Mouse (Mus musculus): ENCODE data around the gene Map3k14. TPM values are rescaled to one million over a fixed set of nuclear protein-coding genes. Genes with fewer than 3 reads are reported as not detected.
"Not testable (repeated sequence)": the region's sequence is repeated elsewhere in the genome, so short reads cannot be mapped to it uniquely, and the experiment has no call there.

Gene Map3k14
- polyA plus RNA-seq, 1 experiment from 2014 or later = 1.6 TPM

DNA sequence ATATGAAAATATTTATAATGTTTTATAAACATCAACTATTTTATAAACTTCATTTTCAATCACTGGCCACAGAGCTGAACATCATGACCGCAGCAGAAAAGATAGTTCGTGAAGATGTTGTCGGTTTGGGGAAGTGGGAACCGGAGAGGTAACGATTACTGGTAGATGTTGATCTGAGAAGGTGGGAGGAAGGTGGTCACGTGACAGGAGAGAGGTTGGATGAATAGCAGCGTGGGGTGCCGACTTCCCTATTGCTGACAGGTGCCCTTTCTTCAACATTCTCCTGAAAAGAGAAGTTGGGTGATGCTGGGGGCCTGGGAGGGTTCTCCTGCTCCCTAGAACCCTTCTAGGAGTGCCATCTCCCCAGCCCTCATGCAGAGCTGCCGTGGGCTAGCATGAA lies 37.3 kb upstream of the Map3k14 start:
- Histone ChIP-seq H3K9ac (ENCODE audit: low read depth, low read length) (no peak overlapping the region), H3K4me2 (no peak overlapping the region), H3K27me3 (replicated peaks; ENCODE audit: control insufficient read depth, insufficient read depth, low read length) (no peaks in the 10 kb centered on the region), H3K4me3 (ENCODE audit: low read depth, low read length) (no peak overlapping the region), H3K27ac (ENCODE audit: low read depth, low read length) (no peak overlapping the region), H3K36me3 (ENCODE audit: control insufficient read depth, insufficient read depth, low read length) (no peaks in the 10 kb centered on the region), H3K4me1 (replicated peaks; ENCODE audit: control insufficient read depth, insufficient read depth, low read length) (no peaks in the 10 kb centered on the region; the same call in 1 of the 2 replicates), H3K9me3 (ENCODE audit: control insufficient read depth, low read length) (no peaks in the 10 kb centered on the region)
- 62% methylated on average over 9 of the region's 9 CpGs for WGBS
- DNase-seq (ENCODE audit: low spot score) (no peak), ATAC-seq (replicated peaks; ENCODE audit: low FRiP score) (no peak)

DNA sequence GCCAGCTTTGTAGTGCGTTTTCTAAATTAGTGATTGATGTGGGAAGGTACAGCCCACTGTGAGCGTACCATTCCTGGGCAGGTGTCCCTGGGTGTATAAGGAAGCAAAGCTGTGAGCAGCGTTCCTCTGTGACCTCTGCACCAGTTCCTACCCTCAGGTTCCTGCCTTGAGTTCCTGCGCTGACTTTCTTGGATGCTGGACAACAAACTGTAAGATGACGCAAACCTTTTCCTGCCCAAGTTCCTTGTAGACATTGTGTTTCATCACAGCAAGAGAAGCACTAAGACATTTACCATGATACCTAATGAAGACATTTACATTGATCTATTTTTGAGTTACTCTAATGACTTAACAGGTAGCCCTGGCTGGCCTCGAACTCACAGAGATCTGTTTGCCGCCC lies 27.5 kb upstream of the Map3k14 start:
- 83% methylated on average over 7 of the region's 7 CpGs for WGBS
- DNase-seq (ENCODE audit: low spot score) (no peak), ATAC-seq (replicated peaks; ENCODE audit: low FRiP score) (no peak)

DNA sequence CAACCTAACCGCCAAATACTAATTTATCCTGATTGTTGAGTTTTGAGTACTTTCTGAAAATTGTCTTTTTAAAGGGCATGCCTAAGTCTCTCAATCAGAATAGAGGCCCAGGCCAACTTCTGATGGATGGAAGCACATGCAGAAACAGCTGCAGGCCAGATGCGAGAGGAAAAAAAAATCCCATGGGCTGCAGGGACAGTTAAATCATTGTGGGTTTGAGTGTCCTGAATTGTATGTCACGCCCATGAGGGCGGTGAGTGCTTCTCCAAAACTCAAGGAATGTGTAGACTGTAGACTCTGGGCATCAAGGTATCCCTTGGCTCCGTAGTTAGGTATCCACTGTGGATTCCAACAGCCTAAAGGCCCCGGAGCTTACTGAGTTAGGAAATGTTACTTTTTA lies 26.8 kb upstream of the Map3k14 start:
- DNase-seq (ENCODE audit: low spot score) (no peak), ATAC-seq (replicated peaks; ENCODE audit: low FRiP score) (no peak)
- Histone ChIP-seq H3K4me2 (no peak overlapping the region), H3K4me1 (replicated peaks; ENCODE audit: control insufficient read depth, insufficient read depth, low read length) (no peaks in the 10 kb centered on the region), H3K9ac (ENCODE audit: low read depth, low read length) (no peak overlapping the region), H3K4me3 (ENCODE audit: low read depth, low read length) (no peak overlapping the region), H3K9me3 (ENCODE audit: control insufficient read depth, low read length) (no peaks in the 10 kb centered on the region), H3K36me3 (ENCODE audit: control insufficient read depth, insufficient read depth, low read length) (no peaks in the 10 kb centered on the region), H3K27ac (ENCODE audit: low read depth, low read length) (no peak overlapping the region), H3K27me3 (replicated peaks; ENCODE audit: control insufficient read depth, insufficient read depth, low read length) (no peaks in the 10 kb centered on the region)
- WGBS = 85% methylated on average over 6 of the region's 6 CpGs

More for the DNA sequence above, 27.5 kb upstream of the Map3k14 start:
- Histone ChIP-seq H3K36me3 (ENCODE audit: control insufficient read depth, insufficient read depth, low read length) (no peaks in the 10 kb centered on the region), H3K4me3 (ENCODE audit: low read depth, low read length) (no peak overlapping the region), H3K27me3 (replicated peaks; ENCODE audit: control insufficient read depth, insufficient read depth, low read length) (no peaks in the 10 kb centered on the region), H3K4me1 (replicated peaks; ENCODE audit: control insufficient read depth, insufficient read depth, low read length) (no peaks in the 10 kb centered on the region), H3K4me2 (no peak overlapping the region), H3K9me3 (ENCODE audit: control insufficient read depth, low read length) (no peaks in the 10 kb centered on the region), H3K9ac (ENCODE audit: low read depth, low read length) (no peak overlapping the region), H3K27ac (ENCODE audit: low read depth, low read length) (no peak overlapping the region)

DNA sequence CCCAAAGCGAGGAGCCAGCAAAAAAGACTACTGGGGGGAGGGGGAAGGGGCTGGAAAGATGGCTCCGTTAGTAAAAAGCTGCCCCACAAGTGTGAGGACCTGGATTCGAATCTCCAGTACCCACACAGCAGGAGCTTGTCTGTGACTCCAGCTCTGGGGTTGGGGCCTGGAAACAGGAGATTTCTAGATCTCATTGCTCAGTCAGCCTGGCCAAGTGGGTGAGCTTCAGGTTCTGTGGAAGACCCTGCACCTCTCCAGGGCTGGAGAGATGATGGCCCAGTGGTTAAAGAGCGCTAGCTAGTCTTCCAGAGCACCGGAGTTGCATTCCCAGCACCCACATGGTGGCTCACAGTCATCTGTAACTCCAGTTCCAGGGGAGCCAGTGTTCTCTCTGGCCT lies 25.6 kb upstream of the Map3k14 start:
- Histone ChIP-seq H3K27ac (ENCODE audit: low read depth, low read length) (no peak overlapping the region), H3K9ac (ENCODE audit: low read depth, low read length) (no peak overlapping the region), H3K36me3 (ENCODE audit: control insufficient read depth, insufficient read depth, low read length) (no peaks in the 10 kb centered on the region), H3K4me3 (ENCODE audit: low read depth, low read length) (no peak overlapping the region), H3K27me3 (replicated peaks; ENCODE audit: control insufficient read depth, insufficient read depth, low read length) (no peaks in the 10 kb centered on the region), H3K4me2 (no peak overlapping the region), H3K4me1 (replicated peaks; ENCODE audit: control insufficient read depth, insufficient read depth, low read length) (no peaks in the 10 kb centered on the region), H3K9me3 (ENCODE audit: control insufficient read depth, low read length) (no peaks in the 10 kb centered on the region)
- WGBS = 79% methylated on average over 5 of the region's 5 CpGs
- ATAC-seq (replicated peaks; ENCODE audit: low FRiP score) (no peak), DNase-seq (ENCODE audit: low spot score) (no peak)

DNA sequence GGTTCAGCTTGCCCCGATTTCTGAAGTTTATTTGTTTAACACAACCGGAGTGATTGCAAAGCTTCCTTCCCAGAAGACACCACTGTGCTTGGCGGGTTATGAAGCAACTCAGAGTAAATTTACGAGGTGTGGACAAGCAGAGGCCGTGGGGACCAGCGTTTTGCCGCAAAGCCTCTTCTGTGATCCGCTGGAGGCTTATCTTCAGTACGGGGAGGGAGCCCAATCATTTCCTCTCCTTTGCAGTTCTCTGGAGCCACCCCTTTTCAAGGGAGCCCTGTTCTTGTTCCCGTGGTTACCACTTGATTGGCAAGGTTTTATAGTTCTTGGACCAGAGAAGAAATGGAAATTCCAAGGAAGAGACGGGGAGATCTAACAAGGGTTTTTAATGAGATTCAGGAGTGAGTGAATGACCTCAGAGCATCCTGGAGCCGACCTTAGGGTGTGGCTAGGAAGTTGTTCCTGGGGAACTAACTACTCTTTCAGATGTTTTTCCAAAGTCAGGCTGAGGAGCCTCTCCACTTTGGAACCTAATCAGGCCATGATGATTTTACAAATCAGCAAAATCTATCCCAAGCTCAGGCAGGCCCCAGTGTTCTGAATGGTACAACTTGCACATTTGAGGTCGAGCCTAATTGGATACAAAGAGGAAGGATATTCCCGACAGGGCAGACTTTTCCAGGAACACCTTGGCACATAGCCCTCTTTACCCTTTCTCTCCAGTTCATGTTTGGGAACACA lies 25.0 kb upstream of the Map3k14 start:
- no peak for DNase-seq (ENCODE audit: low spot score)
- Histone ChIP-seq H3K9ac (ENCODE audit: low read depth, low read length) (no peak overlapping the region), H3K9me3 (ENCODE audit: control insufficient read depth, low read length) (no peaks in the 10 kb centered on the region), H3K4me3 (ENCODE audit: low read depth, low read length) (no peak overlapping the region), H3K36me3 (ENCODE audit: control insufficient read depth, insufficient read depth, low read length) (no peaks in the 10 kb centered on the region), H3K4me2 (no peak overlapping the region), H3K4me1 (replicated peaks; ENCODE audit: control insufficient read depth, insufficient read depth, low read length) (no peaks in the 10 kb centered on the region), H3K27ac (ENCODE audit: low read depth, low read length) (no peak overlapping the region), H3K27me3 (replicated peaks; ENCODE audit: control insufficient read depth, insufficient read depth, low read length) (no peaks in the 10 kb centered on the region)
- ATAC-seq (replicated peaks; ENCODE audit: low FRiP score) = no peak
- WGBS = 20% methylated on average over 14 of the region's 14 CpGs

DNA sequence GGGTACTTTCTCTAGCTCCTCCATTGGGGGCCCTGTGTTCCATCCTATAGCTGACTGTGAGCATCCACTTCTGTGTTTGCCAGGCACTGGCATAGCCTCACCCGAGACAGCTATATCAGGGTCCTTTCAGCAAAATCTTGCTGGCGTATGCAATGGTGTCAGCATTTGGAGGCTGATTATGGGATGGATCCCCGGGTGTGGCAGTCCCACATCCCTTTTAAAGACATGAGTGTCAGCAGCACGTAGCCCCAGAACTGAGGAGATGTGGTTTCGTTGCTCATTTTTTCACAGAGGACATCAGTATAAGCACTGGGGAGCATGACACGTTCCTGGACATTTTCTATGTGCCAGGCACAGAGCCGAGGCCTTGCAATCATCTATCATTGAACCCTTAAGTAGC lies 23.6 kb upstream of the Map3k14 start:
- not testable (repeated sequence) for H3K4me3 ChIP-seq (ENCODE audit: low read depth, low read length); H3K4me2 ChIP-seq; H3K4me1 ChIP-seq (replicated peaks; ENCODE audit: control insufficient read depth, insufficient read depth, low read length); H3K36me3 ChIP-seq (ENCODE audit: control insufficient read depth, insufficient read depth, low read length); ATAC-seq (replicated peaks; ENCODE audit: low FRiP score); H3K9me3 ChIP-seq (ENCODE audit: control insufficient read depth, low read length); H3K27me3 ChIP-seq (replicated peaks; ENCODE audit: control insufficient read depth, insufficient read depth, low read length); DNase-seq (ENCODE audit: low spot score); H3K9ac ChIP-seq (ENCODE audit: low read depth, low read length); H3K27ac ChIP-seq (ENCODE audit: low read depth, low read length)
- WGBS = 77% methylated on average over 7 of the region's 7 CpGs

DNA sequence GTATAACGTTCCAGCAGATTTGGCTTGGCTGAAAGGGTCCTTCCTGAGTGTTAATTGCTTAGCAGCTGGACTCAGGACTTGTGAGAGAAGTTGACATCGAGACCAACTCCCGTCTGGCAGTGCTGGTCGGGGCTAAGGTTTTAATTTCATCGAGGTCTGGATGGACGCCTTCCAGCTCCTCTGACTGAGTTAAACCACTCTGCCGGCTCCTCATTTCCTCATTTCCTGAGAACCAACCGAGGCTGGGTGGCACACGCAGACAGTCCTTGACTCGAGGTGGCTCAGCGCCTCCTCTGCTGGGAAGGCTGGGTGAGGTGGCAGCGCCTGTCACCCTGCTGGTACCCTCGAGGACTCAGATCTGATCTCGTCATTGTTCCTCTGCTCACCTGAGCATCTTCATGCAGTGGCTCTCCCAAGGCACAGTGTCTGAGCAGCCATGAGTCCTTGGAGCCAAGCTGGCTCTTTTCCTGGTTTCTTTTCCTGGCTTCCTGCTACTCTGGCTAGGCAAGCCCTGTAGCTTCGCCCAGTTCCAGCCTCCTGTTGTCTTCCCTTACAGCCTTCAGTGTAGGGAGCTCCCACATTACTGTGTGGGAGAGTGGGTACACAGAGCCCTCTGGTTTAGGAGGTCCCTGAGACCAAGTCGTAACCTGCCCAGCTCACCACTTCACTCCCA lies 21.2 kb upstream of the Map3k14 start:
- H3K4me2 ChIP-seq = no peak overlapping the region
- 59% methylated on average over 16 of the region's 16 CpGs for WGBS

DNA sequence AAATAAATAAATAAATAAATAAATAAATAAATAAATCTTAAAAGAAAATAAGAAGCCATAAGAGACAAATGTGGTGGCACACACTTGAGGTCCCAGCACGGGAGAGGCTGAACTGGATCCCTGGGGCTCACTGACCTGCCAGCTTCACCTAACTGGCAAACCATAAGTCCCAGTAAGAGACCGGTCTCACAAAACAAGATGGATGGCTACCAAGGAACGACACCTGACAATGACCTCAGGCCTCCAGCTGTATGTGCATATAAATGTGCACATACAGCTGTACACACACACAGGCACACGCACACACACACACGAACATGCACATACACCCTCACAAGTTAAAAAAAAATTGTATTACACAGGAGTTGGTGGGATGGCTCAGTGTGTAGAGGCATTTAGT lies 19.6 kb upstream of the Map3k14 start:
- Histone ChIP-seq H3K36me3 (ENCODE audit: control insufficient read depth, insufficient read depth, low read length) (no peaks in the 10 kb centered on the region), H3K27me3 (replicated peaks; ENCODE audit: control insufficient read depth, insufficient read depth, low read length) (no peaks in the 10 kb centered on the region; the same call in 1 of the 2 replicates), H3K4me3 (ENCODE audit: low read depth, low read length) (no peak overlapping the region), H3K9ac (ENCODE audit: low read depth, low read length) (no peak overlapping the region), H3K4me2 (no peak overlapping the region), H3K4me1 (replicated peaks; ENCODE audit: control insufficient read depth, insufficient read depth, low read length) (no peaks in the 10 kb centered on the region), H3K27ac (ENCODE audit: low read depth, low read length) (no peak overlapping the region), H3K9me3 (ENCODE audit: control insufficient read depth, low read length) (no peaks in the 10 kb centered on the region)
- DNase-seq (ENCODE audit: low spot score) = no peak
- WGBS = 93% methylated on average over 5 of the region's 5 CpGs
- ATAC-seq (replicated peaks; ENCODE audit: low FRiP score) = no peak

More for the DNA sequence above, 21.2 kb upstream of the Map3k14 start:
- ATAC-seq (replicated peaks; ENCODE audit: low FRiP score) = no peak
- DNase-seq (ENCODE audit: low spot score) = no peak
- Histone ChIP-seq H3K9ac (ENCODE audit: low read depth, low read length) (no peak overlapping the region), H3K9me3 (ENCODE audit: control insufficient read depth, low read length) (no peaks in the 10 kb centered on the region), H3K27me3 (replicated peaks; ENCODE audit: control insufficient read depth, insufficient read depth, low read length) (no peaks in the 10 kb centered on the region), H3K27ac (ENCODE audit: low read depth, low read length) (no peak overlapping the region), H3K4me1 (replicated peaks; ENCODE audit: control insufficient read depth, insufficient read depth, low read length) (no peaks in the 10 kb centered on the region), H3K4me3 (ENCODE audit: low read depth, low read length) (no peak overlapping the region), H3K36me3 (ENCODE audit: control insufficient read depth, insufficient read depth, low read length) (no peaks in the 10 kb centered on the region)

DNA sequence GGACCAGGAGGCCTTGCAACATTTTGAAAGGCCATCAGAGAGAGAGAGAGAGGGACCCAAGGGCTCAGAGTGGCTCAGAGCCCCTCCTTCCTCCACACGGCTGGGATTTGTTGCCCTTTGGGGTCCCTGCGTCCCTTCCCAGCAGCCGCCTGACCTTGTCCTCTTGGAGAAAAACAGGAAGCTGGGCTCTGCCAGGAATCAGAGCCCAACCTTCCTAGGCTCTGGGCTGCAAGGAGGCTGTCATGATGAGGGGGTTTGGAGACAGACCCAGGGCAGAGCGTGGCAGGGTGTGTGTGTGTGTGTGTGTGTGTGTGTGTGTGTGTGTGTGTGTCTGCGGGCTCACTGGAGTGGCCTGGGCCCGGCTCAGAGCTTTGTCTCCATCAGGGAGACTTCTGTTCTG lies 18.7 kb upstream of the Map3k14 start:
- WGBS = 54% methylated on average over 6 of the region's 6 CpGs
- no peak for ATAC-seq (replicated peaks; ENCODE audit: low FRiP score)

More for the DNA sequence above, 18.7 kb upstream of the Map3k14 start:
- Histone ChIP-seq H3K4me3 (ENCODE audit: low read depth, low read length) (no peak overlapping the region), H3K36me3 (ENCODE audit: control insufficient read depth, insufficient read depth, low read length) (no peaks in the 10 kb centered on the region), H3K9ac (ENCODE audit: low read depth, low read length) (no peak overlapping the region), H3K4me2 (no peak overlapping the region), H3K27me3 (replicated peaks; ENCODE audit: control insufficient read depth, insufficient read depth, low read length) (no peaks in the 10 kb centered on the region; the same call in 1 of the 2 replicates), H3K9me3 (ENCODE audit: control insufficient read depth, low read length) (no peaks in the 10 kb centered on the region), H3K27ac (ENCODE audit: low read depth, low read length) (0 out of 2 replicates have a peak overlapping the region, but pooled peaks have one; percentile 11), H3K4me1 (replicated peaks; ENCODE audit: control insufficient read depth, insufficient read depth, low read length) (no peaks in the 10 kb centered on the region)
- DNase-seq (ENCODE audit: low spot score) = no peak
